Mouse (Mus musculus) intestine, postnatal 0 days (tissue): Measurements from ENCODE around the gene Oxtr. TPM values are rescaled to one million over a fixed set of nuclear protein-coding genes. Genes with fewer than 3 reads are reported as not detected.

Experiments
- ATAC-seq: fragments of 200-750 bp; cut with Nextera tagmentation; 2 replicates; pipeline ENCODE4 v1.8.0; 2017; ENCODE audit warnings: mild to moderate bottlenecking, moderate TSS enrichment, moderate library complexity
- H3K27ac ChIP-seq: fragments of 300-500 bp; sonication (generic); 2 replicates; pipeline ENCODE4 v1.5.1; 2014; ENCODE audit warnings: mild to moderate bottlenecking, low read depth, low read length, moderate library complexity
- H3K27me3 ChIP-seq: fragments of 300-500 bp; sonication (generic); replicated peaks from 2 replicates; pipeline ENCODE4 v1.6.1; 2014; ENCODE audit warnings: low read length, mixed read lengths; ENCODE audit not compliant: control insufficient read depth, insufficient read depth
- H3K36me3 ChIP-seq: fragments of 300-500 bp; sonication (generic); 2 replicates; pipeline ENCODE4 v1.6.1; 2014; ENCODE audit warnings: mild to moderate bottlenecking, moderate library complexity; ENCODE audit not compliant: control insufficient read depth, insufficient read depth
- H3K4me1 ChIP-seq: fragments of 300-500 bp; sonication (generic); replicated peaks from 2 replicates; pipeline ENCODE4 v1.6.1; 2014; ENCODE audit warnings: antibody characterized with exemption, low read length, mixed read lengths; ENCODE audit not compliant: control insufficient read depth, insufficient read depth
- H3K4me2 ChIP-seq: fragments of 300-500 bp; sonication (generic); replicated peaks from 2 replicates; pipeline ENCODE4 v1.6.1; 2014; ENCODE audit warnings: low read depth, mild to moderate bottlenecking, moderate library complexity
- H3K4me3 ChIP-seq: fragments of 300-500 bp; sonication (generic); 2 replicates; pipeline ENCODE4 v1.5.1; 2014; ENCODE audit warnings: low read depth, low read length
- H3K9ac ChIP-seq: fragments of 300-500 bp; sonication (generic); 2 replicates; pipeline ENCODE4 v1.6.1; 2014; ENCODE audit warnings: mild to moderate bottlenecking, low read depth, low read length
- H3K9me3 ChIP-seq: fragments of 300-500 bp; sonication (generic); 2 replicates; pipeline ENCODE4 v1.6.1; 2016; ENCODE audit warnings: mixed run types; ENCODE audit not compliant: control insufficient read depth
- CTCF ChIP-seq: sonication (generic); IDR thresholded peaks from 2 replicates; pipeline ENCODE4 v1.5.1; 2016; ENCODE audit warnings: low read depth, mild to moderate bottlenecking, control low read depth, antibody characterized with exemption, moderate library complexity
- WGBS: fragments of 180-500 bp; shearing (Covaris S2); extraction: QIAGEN DNeasy Blood & Tissue Kit; methylation state at CpG from one replicate; pipeline ENCODE4 v1.1.7; 2014; 5-methylcytosine and 5-hydroxymethylcytosine counted together
- polyA plus RNA-seq: library from polyadenylated mRNA; unstranded; fragments of >200 nt; fragmentation: Nextera tagmentation; extraction: Ambion mirVana; gene quantifications from 2 replicates; pipeline ENCODE4 v1.2.1, GENCODE M21; 2015

The Oxtr gene
- polyA plus RNA-seq, result 0.14 and 0.18 TPM in 2 replicates

- TF ChIP-seq CTCF, result no peak
- Histone ChIP-seq H3K36me3 (no peaks in the 10 kb centered on the region), H3K9me3 (no peaks in the 10 kb centered on the region), H3K27ac (no peak within 1 kb of the TSS), H3K4me3 (peak within 1 kb of the TSS; percentile 43), H3K4me1 (0 out of 2 replicates have a peak, but pooled peaks cover 3% of the 10 kb centered on the region), H3K27me3 (peaks cover 36% of the 10 kb centered on the region), H3K4me2 (peak within 1 kb of the TSS; percentile 82), H3K9ac (no peak within 1 kb of the TSS; the same call in 1 of the 2 replicates)
- no peak for ATAC-seq
- 7% methylated on average over 24 of the region's 24 CpGs for WGBS
Measured at GRCm38 (mm10) chr6:112489910-112490559, at the start of gene Oxtr. Oxtr (minus strand) TSS chr6:112489943.

- TF ChIP-seq CTCF, result no peak
- 72% methylated on average over 5 of the region's 5 CpGs for WGBS
- no peak overlapping the region for H3K4me2 ChIP-seq
Measured at GRCm38 (mm10) chr6:112525434-112525833, 35.7 kb upstream of the Oxtr start.

GRCm38 (mm10) chr6:112524459-112524858 lies 34.7 kb upstream of the Oxtr start:
- Histone ChIP-seq H3K4me3 (no peak overlapping the region), H3K9ac (no peak overlapping the region), H3K9me3 (no peaks in the 10 kb centered on the region), H3K27ac (no peak overlapping the region), H3K4me2 (no peak overlapping the region), H3K4me1 (no peaks in the 10 kb centered on the region), H3K27me3 (no peaks in the 10 kb centered on the region), H3K36me3 (no peaks in the 10 kb centered on the region)
- ATAC-seq, result no peak
- no peak for TF ChIP-seq CTCF
- WGBS, result 43% methylated on average over 10 of the region's 10 CpGs

More at GRCm38 (mm10) chr6:112525434-112525833, 35.7 kb upstream of the Oxtr start:
- H3K36me3 ChIP-seq, result no peaks in the 10 kb centered on the region
- H3K4me1 ChIP-seq, result no peaks in the 10 kb centered on the region
- H3K9me3 ChIP-seq, result no peaks in the 10 kb centered on the region
- H3K27me3 ChIP-seq, result no peaks in the 10 kb centered on the region
- H3K9ac ChIP-seq, result no peak overlapping the region
- no peak overlapping the region for H3K4me3 ChIP-seq
- H3K27ac ChIP-seq, result no peak overlapping the region
- ATAC-seq, result no peak

- H3K9me3 ChIP-seq, result no peaks in the 10 kb centered on the region
- no peak overlapping the region for H3K4me3 ChIP-seq
- WGBS, result 70% methylated on average over 3 of the region's 3 CpGs
- no peaks in the 10 kb centered on the region for H3K36me3 ChIP-seq
- no peaks in the 10 kb centered on the region for H3K27me3 ChIP-seq
- no peaks in the 10 kb centered on the region for H3K4me1 ChIP-seq
- no peak overlapping the region for H3K9ac ChIP-seq
- H3K27ac ChIP-seq, result no peak overlapping the region
- ATAC-seq, result no peak
- H3K4me2 ChIP-seq, result no peak overlapping the region
- no peak for TF ChIP-seq CTCF
Measured at GRCm38 (mm10) chr6:112517991-112518390, 28.2 kb upstream of the Oxtr start.

GRCm38 (mm10) chr6:112517572-112517971 lies 27.8 kb upstream of the Oxtr start:
- Histone ChIP-seq H3K36me3 (no peaks in the 10 kb centered on the region), H3K4me2 (no peak overlapping the region), H3K9me3 (no peaks in the 10 kb centered on the region), H3K4me3 (no peak overlapping the region), H3K27me3 (no peaks in the 10 kb centered on the region), H3K9ac (no peak overlapping the region), H3K4me1 (no peaks in the 10 kb centered on the region), H3K27ac (no peak overlapping the region)
- 73% methylated on average over 3 of the region's 3 CpGs for WGBS
- no peak for TF ChIP-seq CTCF
- ATAC-seq, result no peak

GRCm38 (mm10) chr6:112516496-112516895 lies 26.8 kb upstream of the Oxtr start:
- H3K9ac ChIP-seq, result no peak overlapping the region
- H3K4me2 ChIP-seq, result no peak overlapping the region
- H3K4me3 ChIP-seq, result no peak overlapping the region
- no peaks in the 10 kb centered on the region for H3K36me3 ChIP-seq
- no peaks in the 10 kb centered on the region for H3K27me3 ChIP-seq
- ATAC-seq, result no peak
- no peaks in the 10 kb centered on the region for H3K4me1 ChIP-seq
- H3K27ac ChIP-seq, result no peak overlapping the region
- WGBS, result 37% methylated on average over 1 of the region's 1 CpGs
- no peaks in the 10 kb centered on the region for H3K9me3 ChIP-seq
- no peak for TF ChIP-seq CTCF
